Mouse (Mus musculus): ENCODE results near the gene Ecpas. TPM values are rescaled to one million over a fixed set of nuclear protein-coding genes. Genes with fewer than 3 reads are reported as not detected.
A peak's percentile ranks its signal among the peaks of the same experiment; 100 is the strongest.

Ecpas gene
- total RNA-seq (2022) = 100 to 1,000 TPM; 255 to 341 (median 297) TPM

DNA sequence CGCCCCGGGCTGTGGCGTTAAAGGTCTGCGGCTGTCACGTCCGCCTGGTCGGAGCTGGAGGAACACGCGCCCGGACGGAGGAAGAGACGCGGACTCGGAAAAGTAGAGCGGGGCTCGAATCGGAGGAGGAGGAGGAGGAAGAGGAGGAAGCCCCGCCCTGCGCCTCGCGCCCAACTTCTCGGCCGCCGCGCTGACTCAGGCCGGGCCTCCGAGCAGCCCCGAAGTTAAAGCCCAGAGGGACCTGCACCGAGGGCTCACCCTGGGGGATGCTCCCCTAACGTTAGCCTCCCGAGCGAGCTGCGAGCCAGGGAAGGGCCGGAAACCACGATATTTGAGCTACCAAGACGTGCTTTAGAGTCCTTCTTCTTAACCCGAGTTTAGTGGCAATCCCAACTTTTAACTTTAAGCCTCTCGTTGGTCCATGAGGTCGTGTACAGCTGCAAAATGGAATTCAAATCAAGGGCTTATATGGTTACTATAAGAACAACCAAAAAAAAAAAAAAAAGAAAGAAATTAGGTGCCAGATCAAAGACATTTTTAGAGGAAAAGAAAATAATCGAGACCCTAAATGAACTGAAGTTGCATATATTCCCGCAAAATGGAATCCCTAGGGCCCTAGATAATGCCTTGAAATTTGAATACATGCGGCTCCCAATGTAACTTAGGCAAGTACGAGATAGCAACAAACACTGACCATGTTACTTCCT, at the start of gene Ecpas:
Gene Ecpas (minus strand): TSS at position 121 of the 707 bp plus-strand sequence.
- DNase-seq (ENCODE audit: low spot score in 2 of 2) = peak; percentile 72 to 79

DNA sequence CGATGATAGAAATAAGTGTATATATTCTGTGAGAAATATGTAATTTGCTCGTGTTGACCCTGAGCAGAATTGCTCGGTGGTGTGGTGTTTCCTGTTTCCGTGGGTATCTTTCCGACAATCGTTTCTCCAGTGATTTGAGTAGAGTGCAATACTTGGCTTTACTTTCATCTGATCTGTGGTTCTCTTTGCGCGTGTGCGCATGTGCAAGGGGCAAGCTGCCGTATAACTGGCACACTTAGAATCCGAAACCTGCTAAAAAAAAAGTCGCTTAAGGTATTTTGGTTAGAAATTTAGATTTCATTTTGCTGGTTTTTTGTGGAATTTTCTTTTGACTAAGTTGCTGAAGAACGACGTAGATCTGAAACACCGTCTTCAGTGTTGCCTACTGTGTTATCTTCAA, 49.2 kb upstream of the Ecpas start:
- DNase-seq (ENCODE audit: low spot score in 2 of 2) = no peak

DNA sequence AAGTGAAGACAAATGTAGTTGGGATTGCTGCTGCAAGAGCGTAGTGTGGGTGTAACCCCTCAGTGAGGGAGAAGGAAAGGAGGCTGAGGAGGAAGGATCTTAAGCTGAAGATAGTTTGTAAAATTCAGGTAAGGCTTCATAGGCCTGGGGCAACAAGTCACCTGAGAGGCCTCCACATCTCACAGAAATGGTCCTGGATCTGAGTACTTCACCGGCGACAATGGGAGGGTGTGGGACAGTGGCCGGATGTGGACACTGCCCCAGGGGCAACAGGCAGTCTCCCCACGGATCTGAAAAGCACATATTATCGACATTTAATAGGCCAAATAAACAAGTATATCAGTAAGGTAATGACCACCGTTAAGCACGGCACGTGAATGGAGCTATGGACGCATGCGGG, 40.1 kb upstream of the Ecpas start:
- DNase-seq (ENCODE audit: low spot score in 2 of 2) = no peak

DNA sequence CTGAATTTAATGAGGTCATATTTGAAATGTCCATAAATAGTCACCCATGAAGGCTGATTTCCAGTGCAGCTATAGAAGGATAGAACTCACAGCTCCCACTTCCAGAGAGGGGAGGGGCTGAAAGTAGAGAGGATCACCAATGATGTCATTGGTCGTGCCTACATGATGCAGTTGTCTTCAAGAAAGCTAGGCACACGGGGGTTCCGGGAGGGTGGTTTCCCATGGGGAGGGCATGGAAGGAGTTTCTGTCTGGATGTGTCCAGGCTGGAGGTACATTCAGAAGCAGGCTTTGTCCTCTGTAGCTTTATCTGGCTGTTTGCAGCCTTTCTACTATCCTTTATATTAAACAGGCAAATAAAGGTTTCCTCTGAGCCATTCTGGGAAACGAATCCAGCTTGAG, 35.8 kb upstream of the Ecpas start:
- DNase-seq (ENCODE audit: low spot score in 2 of 2) = no peak

DNA sequence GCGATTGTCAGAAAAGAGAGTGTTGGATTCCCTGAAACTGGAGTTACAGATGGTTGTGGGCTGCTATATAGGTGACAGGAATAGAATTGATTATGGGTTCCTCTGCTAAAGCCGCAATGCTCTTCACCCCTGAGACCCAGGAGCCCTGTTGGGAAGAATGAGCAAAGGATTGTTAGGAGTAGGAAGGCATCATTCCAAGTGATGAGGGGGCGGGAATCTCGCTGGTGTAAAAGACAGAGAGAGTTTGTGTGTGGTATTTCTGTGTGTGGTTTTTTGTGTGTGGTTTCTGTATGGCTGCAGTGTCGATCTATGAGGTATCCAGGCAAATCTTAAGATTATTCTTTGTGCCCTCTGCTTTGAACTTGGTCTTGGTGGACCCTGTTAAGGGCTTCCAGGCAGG, 32.1 kb upstream of the Ecpas start:
- no peak for DNase-seq (ENCODE audit: low spot score in 2 of 2)

DNA sequence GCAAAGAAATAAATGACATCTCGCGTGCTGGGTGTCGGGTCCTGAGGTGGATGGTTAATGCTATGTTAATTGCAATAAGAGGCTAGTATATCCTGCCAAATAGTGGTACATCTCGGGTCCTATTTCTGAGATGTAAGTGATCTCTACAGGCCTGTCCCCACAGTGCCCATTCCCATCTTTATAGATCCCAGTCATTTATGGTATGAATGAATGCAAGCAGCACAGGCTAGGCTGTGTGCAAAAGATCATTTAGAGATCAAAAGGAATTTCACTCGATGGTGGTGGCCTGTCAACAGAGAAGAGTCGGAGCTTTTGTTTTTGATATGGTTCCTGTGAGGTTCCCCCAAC, 31.6 kb upstream of the Ecpas start:
- DNase-seq (ENCODE audit: low spot score in 2 of 2) = no peak

DNA sequence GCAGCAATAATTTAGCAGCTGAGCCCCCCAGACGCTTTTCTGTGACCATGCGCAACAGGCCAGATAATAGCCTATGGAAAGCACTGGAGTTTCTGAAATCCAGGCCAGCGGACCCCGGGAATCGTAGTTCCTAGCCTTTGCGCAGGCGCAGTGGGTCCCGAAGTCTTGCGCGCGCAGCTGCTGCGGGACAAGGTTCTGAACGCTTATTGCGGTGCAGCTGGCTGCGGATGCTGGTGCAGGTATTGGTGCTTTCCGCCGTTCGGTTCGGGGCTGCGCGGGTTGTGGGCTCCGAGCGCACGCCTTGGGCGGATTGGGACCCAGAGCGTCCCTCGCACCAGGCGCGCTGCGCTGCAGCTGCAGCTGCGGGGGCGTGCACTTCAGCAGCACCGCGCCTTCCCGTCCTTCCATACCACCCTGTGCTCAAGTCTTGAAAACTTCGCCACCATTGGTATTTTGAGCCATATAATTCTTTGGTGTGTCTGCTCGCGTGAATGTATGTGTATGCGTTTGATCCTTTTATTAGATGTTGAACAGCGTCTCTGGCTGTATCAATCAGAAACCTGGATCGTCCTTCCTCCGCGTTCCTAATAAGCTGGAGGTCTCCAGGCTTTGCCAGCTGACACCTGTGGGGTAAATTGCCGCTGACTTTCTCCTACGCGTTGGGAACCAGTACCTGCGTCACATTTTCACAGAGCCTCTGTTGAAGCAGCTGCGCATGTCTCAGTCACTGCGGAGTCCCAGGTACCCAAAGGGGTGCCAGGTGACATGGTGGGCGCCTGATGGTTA, 31.1 kb upstream of the Ecpas start, which contains the start of gene Zkscan16:
Gene Zkscan16 (plus strand): TSS at position 209 of the 786 bp plus-strand sequence.
- DNase-seq (ENCODE audit: low spot score in 2 of 2) = peak; percentile 16 to 39

DNA sequence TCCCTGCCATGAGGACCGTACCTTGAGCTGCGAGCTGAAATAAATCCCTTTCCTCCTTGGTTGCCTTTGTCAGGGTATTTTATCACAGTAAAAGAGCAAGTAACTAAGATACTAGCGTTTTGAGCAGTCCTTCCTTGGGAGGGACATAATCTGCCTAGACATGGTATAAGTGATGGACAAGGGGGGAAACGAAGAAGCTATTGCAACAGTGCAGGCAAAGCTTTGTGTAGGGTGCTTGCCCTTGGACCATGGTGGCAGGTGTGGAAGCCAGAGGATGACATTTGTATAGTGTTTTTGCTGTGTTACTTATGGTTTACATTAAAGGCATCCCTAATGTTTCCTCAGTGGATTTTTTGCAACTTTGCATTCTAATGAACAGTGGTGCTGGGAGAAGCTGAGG, 30.4 kb upstream of the Ecpas start:
- DNase-seq (ENCODE audit: low spot score in 2 of 2) = no peak

DNA sequence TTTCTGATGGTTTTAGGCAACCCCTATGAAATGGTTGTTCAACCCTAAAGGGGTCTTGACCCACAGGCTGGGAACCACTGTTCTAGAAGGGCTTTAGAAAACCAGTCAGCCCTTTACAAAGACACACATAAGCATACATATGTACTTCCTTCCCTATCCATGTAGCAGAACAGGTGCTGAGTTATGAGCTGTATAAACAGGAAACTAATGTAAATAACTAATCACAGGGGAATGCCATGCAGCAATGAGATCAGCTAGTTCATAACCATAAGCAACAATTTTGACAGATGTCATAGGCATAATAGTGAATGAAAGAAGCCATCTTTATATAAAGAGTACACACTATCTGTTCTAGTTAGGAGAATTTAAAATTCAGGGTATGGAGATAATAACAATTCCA, 29.1 kb upstream of the Ecpas start:
- no peak for DNase-seq (ENCODE audit: low spot score in 2 of 2)

DNA sequence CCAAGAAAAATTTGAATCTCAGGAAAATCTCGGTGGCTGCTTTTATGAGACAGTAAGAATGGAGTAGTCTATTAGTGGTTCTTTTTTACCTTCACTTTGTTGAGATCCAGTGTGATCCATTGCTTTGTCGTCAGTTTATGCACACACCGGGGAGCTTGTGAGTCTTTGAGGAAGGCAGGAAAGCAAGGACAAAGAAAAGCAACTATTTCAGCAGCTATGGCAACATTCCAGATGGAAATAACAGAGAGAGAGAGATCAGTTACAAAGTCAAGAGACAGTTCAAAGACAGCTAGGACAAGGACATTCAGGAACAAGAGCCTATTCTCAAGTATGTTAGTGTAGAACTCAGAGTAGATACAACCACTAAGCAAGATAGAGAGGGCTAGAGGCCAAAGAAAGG, 23.3 kb upstream of the Ecpas start:
- DNase-seq (ENCODE audit: low spot score in 2 of 2) = no peak

DNA sequence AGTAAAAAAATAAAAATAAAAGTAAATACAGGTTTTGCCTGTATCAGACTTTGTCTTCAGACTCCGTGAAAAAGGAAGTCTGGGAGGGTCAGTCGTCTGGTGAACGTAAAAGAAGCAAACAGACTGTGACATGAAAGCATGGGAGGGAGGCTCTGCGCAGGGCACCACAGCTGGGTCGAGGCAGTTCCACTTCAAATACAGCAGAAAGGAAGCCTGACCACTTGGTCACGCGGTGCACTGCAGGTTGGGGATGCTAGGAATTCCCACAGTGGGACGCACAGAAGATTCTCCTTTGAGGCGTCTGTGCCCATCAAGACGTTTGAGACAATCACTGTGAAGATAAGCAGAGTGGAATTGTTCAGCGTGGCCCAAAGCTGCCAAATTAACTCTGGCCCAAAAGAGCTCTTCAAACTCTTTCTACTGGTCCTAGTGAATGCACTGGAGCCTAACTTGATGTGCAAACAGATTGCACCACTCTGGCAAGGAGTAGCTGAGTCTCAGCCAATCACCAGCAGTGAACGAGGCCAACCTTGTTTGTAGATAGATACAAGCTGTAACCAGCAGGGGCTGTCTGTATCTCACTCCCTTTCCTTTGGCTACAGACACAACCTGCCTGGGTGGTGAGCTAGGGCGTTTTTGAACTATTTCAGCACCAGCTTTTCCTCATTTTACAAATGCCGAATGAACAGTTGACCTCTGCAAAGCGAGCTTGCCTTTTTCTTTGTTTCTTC, 22.4 kb upstream of the Ecpas start:
- peak; percentile 45 to 52 for DNase-seq (ENCODE audit: low spot score in 2 of 2)

DNA sequence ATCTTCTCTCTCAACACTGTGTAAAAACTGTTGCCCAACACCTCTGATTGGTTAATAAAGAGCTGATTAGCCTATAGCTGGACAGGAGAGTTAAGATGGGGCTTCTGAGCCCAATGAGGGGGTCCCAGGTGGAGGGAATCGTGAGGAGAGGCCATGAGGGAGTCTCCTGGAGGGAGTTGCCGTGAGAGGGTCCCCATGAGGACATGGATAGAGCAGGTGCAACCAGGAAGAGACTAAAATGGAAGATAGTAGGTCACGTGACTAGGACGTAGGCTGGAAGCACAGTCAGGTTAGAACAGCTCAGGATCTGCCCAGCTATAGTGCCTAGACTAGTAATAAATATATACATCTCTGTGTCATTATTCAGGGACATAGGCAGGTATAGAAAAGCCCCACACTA, 21.8 kb upstream of the Ecpas start:
- DNase-seq (ENCODE audit: low spot score in 2 of 2) = no peak

DNA sequence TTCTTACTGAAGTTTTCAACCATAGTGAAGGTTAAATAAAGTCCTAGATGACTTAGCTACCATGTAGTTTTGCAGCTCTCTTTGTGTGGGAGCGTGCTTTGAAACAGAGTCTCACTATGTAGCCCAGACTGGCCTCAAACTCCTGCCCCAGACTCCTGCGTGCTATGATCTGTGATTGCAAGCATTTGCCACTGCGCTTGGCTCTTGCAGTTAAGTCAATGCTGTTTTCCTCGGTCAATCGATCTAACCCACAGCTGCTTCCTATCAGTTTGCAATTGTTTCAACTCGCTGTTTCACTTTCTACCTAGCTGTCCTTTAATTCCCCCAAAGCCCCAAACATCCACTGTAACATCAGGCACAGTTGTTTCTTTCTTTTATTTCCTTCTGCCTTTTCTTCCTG, 20.0 kb upstream of the Ecpas start:
- no peak for DNase-seq (ENCODE audit: low spot score in 2 of 2)

DNA sequence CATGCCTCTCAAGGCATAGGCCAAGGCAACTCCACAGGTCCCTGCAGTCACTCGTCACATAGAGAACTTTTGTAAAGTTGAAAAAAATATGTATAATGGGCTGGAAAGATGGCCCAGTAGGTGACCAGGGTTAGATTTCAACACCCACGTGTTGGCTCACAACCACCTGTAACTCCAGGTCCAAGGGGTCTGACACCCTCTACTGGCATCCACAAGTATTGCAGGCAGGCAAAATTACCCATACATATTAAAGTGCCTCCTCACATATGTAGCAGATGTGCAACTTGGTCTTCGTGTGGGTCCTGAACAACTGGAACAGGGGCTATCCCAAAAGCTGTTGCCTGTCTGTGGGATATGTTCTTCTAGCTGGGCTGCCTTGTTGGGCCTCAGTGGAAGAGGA, 15.1 kb upstream of the Ecpas start:
- DNase-seq (ENCODE audit: low spot score in 2 of 2) = no peak

DNA sequence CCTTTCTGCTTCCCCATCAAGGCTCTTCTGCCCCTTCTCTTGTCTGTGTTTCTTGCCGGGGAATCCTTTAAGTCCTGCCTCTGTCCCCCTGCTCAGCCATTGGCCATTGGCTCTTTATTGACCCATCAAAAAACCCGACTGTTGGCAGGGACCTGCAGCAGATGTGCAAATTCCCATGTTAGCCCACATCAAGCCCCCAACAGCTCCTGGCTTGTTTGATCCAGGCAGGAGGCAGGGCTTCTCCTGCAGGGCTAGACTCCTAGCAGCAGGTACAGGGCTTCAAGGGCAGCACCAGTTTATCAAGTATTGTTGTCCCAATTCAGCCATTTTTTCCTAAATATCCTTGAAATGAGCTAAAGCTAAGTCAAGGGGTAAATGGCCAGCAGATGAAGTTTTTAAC, 13.6 kb upstream of the Ecpas start:
- no peak for DNase-seq (ENCODE audit: low spot score in 2 of 2)

DNA sequence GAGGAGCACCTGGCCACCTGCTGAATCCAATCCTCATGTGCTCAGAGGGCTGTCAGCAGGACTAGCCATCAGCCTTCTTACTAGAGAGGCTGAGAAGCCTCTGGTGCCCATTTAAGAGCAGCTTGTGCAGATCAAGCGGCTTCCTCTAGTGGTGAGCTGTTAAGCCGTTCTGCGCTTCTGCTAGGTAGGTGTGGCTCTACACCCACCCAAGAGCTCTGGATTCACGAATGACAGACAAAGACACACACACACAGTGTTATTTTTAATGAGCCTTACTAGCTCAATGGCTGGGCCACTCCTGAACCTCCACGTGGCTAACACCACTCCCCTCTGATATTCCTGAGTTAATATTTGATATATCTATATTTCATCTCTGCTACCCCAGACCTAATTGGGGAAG, 13.1 kb upstream of the Ecpas start:
- DNase-seq (ENCODE audit: low spot score in 2 of 2) = no peak

DNA sequence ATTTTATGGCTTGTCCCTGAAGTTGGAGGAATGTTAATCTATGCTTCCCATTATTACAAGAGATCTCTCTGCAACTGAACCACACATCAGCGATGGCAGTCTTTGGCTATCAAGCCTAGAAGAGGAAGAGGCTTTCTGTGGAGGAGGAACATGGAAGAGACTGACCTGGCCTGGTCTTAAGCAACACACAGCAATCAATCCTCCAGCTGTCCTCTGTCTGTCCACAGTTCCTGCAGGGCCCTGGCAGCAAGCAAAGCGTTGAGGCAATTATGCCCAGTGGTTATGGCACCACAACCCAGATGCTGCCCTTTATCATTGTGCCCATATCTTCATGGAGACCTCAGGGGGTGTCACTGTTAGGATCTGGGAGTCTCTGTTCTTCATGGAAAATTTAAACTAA, 11.4 kb upstream of the Ecpas start:
- DNase-seq (ENCODE audit: low spot score in 2 of 2) = no peak

DNA sequence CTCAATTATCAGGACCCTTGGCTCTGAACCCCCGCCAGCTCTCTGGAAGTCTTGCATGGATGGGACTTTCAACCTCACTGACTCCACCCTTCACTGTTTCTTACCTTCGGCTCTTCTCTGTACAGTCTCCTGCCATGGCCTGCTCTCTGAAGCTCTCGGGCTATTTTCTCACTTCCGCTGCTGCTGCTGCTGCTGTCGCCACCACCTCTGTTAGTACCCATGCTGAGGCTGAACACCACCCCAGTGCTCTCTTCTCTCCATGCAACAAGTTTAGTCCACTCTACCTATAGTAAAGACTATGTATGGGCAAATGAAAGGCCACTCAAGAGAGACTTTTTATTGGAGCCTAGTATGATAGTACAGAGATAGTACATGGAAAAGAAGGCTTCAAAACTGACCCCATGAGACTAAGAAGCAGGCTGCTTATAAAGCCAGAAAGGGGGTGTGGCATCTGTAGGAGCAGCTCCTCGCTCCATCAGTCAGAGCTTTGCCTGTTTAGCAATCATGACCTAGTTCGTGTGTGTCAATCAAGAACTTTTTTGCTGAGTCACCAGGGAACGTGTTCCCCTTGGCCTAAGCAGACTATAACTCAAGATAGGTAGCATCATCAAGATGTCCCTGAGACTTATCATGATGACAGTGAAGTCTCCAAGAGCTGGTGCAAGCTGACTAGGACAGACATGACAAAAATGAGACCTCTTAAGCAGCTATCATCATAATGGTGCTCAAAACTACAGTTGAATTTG, 2.7 kb upstream of the Ecpas start:
- no peak for DNase-seq (ENCODE audit: low spot score in 2 of 2)

DNA sequence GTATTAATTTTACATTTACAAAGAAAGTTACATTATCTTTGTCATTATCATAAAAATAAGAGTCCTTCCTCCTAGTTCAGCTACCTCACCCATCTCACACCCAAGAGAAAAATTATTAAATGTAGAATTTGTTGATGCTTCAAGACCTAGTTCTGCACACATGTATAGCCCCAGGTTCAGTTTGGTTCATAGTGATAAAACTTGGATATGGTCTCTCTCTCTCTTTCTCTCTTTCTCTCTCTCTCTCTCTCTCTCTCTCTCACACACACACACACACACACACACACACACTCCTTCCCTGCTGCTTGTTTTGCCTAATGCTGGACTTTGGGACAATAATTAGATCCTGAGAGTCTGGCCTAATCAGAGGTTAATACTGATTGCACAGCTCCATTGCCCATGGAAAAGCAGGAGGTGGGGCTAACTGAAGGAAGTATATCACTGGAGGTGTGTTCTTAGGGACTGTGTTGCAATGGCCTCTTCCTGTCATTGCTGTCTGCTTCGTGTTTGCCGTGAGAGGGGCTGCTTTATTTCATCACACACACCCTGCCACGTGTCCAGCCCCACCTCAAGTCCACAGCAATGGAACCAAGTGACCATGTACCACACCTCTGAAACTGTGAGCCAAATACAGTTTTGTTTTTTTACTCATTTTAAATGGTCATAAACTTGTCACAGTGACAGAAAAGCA, 932 bp upstream of the Ecpas start:
- DNase-seq (ENCODE audit: low spot score in 2 of 2) = no peak

DNA sequence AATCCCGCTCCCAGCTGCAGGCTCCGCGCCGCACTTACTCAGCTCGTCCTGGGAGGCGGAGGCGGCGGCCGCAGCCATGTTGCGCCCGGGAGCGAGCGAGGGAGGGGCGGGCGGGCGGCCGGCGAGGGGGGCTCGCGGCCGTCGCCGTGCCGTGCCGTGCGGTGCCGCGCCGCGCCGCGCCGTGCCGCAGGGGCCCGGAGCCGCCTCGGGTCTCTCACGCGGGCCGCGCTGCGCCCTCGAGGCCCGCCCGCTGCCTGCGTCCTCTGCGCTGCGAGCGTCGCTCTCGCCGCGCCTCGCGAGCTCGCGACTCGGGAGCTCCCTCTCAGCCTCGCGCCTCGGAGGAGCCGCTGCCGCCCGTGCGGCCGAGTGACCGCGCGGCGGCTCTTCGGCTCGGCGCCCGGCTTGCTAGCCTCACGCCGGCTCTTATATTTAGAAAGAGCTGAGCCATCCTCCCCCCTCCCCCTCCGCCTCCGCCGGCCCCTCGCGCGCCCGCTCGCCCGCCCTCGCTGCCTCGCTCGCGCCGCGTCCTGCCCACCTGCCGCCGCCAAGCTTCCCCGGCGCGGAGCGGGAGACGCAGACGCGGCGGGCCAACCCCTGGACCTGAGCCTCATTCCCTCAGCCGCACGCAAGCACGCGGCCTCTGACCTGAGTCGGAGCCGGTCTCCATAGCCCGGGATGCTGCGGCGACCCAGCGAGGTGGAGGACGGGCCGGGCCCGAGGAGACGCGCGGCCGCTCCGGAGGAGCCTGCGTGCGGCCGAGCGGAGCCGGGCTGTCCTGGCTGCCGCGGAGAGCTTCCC, 519 bp downstream of the Ecpas start:
- peak; percentile 51 to 72 for DNase-seq (ENCODE audit: low spot score in 2 of 2)

All from gastrocnemius, adult 8-10 months (tissue).